Mouse (Mus musculus) retina, embryonic 14.5 days (tissue): ENCODE data around the gene Peg3.
"Not testable (repeated sequence)": the region's sequence is repeated elsewhere in the genome, so short reads cannot be mapped to it uniquely, and the experiment has no call there.

Experiments
- DNase-seq: peaks from one replicate; pipeline ENCODE4 v3.0.0-alpha.2; 2015; ENCODE audit warnings: low spot score

Gene Peg3

DNA sequence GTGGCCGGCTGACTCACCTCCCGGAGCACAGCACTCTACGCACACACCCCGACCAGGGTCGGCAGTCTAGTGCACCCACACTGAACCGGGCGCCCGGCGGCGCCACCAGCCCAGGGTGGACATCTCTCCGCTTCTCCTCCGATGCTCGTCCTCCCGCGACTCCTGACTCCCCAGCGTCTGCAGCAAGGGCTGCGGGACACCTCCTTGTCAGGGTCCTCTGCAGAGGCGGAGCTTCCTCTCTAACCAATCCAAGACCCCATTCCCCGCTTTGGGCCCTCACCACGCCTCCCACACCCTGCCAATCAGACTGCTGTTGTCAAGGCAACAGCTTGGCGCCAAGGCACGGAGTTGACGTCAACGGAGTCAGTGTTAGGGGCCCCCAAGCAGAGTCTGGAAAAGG is at the start of gene Peg3, which contains the start of gene Usp29:
Gene Peg3 (minus strand): TSS at position 191 of the 400 bp plus-strand sequence.
Gene Usp29 (plus strand): TSS at position 338 of the 400 bp plus-strand sequence.
- peak; percentile 86 for DNase-seq

DNA sequence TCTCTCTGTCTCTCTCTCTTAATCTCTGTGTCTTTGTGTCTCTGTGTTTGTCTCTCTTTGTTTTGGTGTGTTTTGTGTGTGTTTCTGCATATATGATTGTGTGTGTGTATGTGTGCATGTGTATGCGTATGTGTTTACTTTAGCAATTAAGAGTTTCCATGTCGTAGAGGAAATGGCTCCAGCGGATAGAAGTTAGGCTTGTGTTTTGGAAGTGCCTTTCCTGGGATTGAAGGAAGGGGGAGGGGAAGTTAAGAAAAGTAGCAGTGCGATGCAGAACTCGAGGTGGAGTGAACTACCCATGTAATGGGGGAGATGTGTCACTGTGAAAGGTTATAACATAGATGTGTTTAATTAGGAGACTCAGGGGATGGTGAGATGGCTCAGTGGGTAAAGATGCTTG is 48.9 kb upstream of the Peg3 start:
- no peak for DNase-seq

DNA sequence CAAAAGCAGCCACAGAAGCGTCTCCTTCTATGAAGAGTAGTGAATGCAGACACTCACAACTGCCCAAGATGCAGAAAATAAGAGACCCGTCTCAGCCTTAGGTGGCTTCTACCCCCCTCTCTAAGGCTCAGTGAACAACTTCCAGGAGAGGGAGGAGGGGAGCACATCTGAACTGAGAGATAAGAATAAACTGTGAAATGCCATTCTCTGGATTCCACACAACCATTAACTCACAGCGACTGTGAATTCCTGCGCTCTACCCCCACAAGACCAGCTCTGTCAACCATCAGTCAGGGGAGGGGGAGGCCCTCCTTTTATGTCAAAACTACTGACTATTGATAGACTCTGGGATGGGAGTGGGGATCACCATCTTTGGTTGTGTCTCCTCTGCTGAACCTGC is 47.5 kb upstream of the Peg3 start:
- DNase-seq, result no peak

DNA sequence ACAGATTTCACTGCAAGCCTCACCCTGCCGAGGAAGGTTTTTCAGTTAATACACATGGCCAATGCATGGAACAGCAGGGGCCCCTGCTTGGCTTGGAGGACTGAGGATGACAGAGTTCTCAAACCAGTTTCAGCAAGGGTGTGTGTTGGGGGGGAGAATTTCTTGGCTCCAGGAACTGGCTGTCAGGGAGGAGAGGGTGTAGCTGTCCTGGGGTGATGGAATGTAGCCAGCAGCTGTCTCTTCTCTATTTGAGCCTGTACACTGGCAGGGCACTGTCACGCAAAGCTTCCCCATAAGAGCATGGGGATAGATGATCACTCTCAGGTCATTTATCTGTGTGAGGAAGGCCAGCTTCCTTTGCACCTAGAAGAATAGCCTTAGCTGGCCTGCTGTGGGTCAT is 46.9 kb upstream of the Peg3 start:
- DNase-seq, result no peak

DNA sequence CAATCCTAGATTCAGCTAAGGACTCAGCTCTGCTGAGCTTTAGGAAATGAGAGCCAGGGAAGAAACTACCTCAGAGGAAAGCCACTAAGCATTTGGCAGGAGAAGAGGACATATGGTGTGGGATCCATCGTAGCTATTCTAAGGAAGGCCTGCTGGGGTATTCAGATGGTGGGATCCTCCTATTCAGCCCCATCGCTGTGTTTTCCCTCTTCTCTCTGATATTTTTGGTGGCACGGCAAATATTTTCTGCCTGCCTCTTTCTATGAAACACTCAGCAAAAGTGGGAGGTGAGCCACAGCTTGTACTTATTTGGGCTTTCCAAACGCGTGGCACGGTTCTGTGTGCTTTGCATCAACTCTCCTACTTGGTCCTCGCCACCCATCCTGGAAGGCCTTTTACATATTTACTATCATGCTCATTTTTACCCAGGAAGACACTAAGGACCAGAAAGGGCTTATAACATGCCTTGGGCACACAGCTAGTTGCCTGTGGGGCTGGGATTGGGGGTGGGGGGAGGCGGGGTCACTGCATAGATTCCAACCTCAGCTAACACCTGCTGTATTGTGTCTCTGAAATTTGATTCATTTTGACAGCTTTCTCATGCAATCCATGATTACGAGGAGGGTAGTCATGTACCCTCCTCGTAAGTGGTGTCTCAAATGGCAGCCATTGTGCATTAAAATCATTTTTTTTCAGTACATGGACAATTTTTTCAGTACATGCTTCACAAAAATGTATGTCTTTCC is 46.3 kb upstream of the Peg3 start:
- no peak for DNase-seq

DNA sequence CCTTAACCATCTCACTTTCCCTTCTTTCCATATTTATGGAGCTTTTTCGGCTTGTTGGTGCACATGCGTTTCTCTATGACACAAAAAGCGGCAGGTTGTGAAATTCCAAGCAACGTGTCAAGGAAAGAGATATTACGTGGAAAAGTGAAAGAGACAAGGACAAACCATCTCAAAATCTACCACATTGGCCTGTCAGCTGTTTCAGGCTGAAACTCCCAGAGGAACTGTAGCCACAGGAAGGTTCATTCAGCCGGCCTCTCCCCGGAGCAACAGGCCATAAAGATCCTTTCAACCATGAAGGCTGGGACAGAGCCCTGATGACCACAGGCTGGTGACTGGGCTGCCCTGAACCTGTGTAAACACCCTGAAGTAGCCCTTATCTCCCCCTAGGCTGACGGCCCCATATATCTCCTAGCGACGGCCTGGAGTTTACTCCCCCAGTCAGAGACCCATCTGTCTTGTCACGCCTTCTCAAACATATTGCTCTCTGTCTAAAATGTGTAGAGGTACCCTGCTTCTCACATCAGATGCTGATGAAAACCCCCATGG is 43.7 kb upstream of the Peg3 start:
- DNase-seq, result not testable (repeated sequence)

DNA sequence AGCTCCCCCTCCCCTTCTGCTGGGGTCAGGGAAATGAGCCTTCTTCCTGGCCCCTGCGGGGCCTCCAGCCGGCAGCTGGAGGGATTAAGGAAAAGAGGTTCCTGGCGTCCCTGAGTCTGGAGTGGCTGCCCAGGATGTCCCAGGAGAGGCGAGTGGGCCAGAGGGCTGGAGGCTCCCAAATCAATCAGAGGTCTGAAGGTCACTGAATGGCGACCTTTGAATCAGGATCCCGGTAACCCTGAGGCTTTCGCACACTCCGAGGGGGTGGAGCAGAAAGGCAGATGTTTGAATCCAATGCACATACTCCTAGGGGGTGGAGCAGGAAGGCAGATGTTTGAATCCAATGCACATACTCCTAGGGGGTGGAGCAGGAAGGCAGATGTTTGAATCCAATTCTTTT is 40.1 kb upstream of the Peg3 start:
- DNase-seq, result peak; percentile 32

DNA sequence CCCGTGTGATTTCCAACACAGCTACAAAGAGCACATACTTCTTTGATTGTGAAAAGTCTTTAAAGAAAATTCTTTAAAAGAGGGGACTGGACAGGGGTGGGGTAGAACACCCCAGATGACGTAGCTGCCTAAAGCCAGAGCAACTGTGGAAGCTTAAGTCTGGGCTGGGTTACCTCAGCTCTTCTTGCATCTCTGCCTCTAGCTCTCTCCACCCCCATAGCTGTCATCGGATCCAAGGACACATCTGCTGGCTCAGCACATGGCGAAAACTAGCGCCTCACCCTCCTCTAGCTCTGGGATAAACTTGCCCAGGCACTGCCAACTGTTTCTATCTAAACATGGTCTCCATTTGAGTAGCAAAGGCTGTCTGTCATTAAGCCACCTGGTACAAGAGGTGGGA is 35.0 kb upstream of the Peg3 start:
- no peak for DNase-seq

DNA sequence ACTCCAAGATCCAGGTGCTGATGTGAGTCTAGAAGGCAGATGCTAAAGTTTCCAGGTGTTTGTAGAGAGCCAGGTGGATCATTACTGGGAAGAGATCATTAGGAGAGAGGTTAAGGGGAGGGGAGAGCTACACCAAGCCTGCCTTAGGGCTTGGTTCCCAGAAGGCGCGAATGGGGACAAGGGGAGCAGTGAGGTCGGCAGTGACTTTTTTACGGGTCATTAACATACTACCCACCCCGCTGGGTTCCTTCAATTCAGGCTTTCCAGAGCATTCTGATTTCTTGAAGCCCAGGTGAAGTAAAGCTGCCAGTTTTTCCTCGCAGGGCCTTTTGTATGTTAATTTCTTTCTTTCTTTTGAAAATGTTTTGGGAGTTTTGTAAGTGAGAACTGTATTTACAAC is 29.9 kb upstream of the Peg3 start:
- DNase-seq, result no peak

DNA sequence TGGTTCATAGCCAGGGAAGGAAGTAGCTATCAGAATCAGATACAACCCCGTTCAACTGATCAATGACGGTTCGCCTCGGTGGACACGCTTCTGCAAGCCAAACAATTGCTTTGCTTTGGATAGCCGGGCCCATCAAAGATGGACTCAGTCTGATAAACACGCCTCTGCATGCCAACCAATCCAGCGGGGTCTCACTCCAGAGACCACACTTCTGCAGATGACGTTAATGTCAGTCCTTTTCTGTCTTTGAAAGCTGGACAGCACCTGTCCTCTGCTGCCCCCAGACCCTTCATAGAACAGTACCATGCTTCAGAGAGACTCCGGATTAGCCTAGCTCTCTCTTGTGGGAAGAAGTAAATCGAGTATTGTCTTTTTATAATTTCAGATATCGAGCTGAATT is 29.5 kb upstream of the Peg3 start:
- DNase-seq, result no peak

DNA sequence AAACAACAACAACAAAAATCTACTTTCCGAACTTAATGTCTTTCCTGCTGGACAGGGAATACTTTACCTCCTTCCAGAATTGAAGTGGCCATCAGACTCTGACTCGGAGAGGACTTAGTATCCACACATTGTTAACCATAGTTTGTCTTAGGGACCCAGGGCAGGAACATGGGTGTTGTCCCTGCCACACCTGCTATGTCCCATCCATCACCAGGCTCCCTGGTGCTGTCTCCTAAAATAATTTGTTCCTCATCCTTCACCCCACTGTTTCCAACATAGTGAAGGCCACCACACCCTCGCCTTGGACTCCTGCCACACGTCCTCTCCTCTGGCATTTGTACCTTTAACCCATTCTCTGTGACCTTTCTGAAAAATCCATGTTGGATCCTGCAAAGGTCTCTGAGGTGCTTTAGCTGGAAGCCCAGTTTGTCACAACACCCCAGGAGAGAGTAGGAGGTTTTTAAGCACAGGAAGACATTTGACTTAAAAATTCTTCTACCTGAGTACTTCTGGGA is 26.6 kb upstream of the Peg3 start:
- no peak for DNase-seq

DNA sequence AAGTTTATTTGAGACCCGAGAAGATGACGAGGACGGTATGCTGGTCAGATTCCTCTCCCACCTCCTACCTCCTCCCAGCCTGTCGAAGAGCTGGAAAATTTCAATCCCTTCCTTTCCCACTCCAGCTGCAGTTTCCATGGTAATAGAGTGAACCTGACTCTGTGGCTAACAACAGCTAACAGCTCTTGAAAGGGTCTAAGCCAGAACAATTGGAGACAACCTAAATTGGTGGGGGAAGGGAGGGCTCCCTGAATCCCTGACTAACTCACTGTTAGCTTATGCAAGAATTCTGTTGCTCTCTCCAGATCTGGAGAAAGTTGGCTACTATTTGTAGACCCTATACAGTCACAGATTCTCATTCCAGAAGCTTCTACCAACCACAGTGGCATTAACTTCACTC is 23.2 kb upstream of the Peg3 start:
- peak; percentile 66 for DNase-seq

DNA sequence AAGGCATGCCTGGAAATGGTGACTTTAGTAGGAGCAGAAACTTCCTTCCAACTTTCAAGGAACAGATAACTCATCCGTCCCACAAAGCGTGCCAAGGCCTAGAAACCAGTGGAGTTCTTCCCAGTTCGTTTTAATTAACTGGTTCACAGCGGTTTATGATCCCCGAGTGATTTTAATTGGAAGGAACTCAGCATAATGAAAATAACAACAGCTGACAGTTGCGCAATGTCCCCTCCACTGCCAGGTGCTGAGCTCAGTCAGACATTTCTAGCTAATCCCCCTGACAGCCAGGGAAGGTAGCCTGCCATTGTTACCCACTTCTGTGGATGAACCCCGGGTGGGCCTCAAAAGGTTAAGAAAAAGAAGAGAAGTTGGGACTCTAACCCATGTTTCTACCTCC is 19.0 kb upstream of the Peg3 start:
- DNase-seq, result peak; percentile 69

DNA sequence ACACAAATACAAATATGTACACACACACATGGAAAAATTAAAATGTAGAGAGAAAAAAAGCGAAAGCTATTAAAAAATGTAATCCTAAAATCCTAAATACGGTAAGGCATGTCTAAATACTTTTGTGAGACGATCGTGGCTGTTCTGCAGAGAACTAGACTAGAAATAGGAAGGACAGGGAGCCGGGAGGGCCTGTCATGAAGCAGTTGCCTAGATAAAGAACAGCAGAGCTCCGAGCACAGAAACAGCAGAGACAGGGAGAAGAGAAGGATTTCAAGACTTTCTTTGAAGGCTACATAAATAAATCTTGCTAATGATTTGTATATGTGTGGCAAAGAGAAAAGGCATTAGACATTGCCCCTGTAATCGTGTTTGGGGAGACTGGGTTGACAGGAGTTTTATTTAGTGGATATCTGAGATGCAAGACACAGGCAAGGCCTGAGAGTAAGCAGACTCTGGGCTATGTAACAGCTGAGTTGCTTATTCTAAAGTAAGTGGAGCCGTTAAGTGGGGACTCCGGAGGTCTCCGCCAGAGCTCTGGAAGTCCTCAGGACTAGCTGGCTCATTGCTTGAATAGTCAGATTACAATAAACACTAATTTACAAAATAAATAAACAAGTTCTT is 14.2 kb upstream of the Peg3 start:
- no peak for DNase-seq

DNA sequence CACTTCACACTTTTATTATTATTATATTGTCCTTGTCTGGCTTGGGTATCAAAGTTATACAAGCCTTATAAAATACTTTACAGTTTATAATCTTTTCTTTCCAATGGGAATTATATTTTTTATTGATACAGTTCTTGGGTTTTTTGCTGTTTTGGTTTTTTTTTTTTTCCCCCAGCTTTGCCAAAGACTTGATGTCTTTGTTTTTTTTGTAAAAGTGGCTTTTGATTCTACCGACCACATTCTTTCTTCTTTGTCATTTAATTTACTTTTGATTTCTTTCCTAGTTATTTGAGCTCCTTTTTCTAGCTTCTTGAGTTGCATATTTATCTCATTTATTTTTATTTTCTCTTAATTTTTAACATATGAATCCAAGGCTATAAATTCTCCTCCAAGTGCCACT is 5.8 kb upstream of the Peg3 start:
- no peak for DNase-seq

DNA sequence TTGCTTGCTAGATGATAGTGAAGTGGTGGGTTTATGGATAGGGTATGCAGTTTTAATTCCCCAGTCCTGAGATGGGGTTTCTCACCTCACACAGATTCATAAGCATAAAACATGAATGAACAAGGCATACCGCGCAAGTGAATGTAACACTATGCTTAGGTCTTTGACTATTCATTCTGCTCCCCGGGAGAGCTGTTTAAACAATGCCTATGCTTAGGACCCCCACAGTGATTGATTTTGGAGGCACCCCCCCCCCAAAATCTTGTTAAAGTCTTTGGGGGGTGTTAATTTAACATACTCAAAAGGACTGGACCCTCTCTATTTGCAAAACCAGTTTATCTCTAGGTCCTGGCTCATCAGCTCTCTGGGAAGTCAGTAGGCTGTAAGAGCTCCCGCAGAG is 1.7 kb upstream of the Peg3 start:
- DNase-seq, result no peak

DNA sequence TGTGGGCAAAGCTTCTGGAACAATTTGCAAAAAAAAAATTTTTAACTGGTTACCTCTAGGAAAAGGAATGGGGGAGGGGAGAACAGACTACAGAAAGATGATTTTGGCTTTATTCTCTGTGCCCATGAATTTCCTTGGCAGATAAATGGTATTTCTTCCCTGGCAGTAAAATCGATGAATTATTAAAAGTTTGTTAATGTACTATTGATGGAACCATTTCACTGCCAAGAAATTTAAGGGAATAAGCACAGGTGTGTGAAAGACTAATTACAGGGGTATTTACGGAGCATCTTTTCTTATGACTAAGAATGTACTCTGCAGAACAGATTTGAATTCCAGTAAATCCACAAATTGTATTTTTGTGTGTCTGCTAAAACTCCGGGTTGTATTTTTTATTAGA is 1.1 kb upstream of the Peg3 start:
- no peak for DNase-seq

DNA sequence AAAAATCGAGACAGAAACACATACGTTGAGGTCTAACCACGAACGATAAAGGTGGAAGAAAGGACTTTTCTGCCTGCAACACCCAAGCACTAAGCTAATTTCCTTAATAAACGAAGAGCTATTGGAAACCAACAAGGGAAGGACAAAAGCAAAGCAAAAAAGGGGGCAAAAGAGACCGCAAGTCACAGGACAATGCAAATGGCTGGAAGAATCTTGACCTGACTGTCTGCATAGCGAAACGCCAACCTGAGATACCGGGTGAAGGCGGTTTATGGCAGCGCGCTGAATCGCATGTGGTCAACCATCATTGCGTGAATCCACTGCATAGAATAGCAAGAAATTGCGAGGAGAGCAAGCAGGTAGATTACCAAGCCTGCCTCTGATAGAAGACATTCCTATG is 570 bp upstream of the Peg3 start:
- DNase-seq, result peak; percentile 45

DNA sequence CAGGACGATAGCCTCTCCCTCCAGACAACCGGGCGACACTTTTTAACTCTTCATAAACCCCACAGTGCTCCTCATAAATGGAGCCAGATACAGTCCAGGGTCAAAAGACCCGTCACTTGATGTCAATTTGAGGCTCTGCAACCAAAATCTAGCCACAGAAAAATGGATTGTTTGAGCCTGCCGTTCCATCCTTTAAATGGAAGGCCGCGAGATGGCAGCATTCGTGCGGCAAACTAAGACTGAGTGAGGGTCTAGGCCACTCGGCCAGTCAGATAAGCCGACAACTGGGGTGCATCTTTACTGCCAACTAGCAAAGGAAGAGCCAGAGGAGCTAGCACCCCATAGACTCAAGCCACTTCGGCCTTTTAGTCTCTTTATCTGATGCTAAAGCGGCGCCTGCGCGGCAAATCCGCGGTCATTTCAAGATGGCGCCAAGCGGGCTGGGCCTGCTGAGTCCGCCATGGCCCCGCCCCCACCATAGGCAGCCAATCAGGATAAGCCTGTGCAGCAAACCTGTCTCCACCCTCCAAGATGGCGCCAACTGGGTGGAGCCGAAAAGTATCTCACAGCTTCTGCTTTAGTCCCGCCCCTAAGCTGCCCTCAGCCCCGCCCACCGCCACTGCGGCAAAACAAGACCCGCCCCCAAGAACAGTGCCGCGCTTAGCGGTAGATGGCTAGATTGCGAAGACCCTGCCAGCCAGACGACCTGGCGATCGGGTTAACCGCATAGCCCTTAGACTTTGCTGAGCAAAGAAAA is 992 bp downstream of the Peg3 start:
- DNase-seq, result peak; percentile 92

DNA sequence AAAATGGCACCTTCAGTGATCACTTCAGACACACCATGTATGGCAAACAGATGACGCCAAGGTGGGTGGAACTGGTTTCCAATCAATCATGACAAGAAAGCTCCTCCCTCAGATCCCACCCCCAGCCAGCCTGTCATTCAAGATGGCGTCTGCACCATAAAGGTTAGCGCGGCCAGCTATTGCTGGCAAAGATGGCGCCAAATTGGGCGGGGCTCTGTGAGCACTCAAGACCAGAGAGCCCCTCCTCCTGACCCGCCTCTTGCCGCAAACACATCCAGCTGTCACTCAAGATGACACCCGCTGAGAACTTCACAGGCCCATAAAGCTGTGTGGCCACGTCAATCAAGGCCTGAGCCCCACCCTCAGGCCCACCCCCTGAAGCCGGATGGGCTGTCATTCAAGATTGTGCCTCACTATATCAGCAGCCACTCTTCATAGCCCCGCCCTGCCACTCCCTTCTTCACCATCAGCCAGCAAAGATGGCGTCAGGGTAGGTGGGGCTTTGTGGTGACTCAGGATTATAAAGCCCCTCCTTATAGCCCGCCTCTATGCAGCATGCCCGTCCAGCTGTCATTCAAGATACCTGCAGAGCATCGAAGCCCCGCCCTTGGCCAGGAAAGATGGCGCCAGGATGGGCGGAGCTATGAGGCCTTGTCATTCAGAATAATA is 1.8 kb downstream of the Peg3 start:
- DNase-seq, result peak; percentile 93

DNA sequence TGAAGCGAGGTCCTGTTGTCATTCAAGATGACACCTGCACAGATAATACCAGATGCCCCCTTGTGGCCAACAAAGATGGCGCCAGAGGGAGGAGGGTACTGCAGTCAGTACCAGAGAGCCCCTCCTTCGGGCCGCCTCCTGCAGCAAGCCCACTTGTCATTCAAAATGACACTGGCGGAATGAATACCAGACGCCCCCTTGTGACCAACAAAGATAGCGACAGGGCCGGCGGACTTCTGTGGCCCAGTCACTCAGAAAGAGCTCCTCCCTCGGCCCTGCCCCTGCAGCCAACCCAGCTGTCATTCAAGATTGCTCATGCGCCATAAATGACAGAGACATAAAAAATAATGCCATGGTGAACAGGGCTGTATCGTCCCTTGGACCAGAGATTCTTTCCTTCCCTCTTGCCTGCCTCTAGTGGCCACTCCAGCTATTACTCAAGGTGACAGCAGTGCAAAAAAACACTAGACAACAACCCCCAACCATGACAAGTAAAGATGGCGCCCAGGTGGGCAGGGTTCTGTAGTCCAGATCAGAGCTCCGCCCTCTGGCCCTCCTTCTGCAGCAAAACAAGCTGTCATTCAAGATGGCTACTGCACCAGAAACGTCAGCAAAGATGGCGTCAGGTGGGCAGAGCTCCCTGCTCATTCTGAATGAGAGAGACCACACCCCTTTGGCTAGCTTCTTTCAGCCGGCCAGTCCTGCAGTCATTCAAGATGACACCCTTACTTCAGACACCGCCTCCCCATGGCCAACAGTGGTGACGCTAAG is 2.7 kb downstream of the Peg3 start:
- DNase-seq, result peak; percentile 90
